Mouse (Mus musculus): ENCODE data around the gene Aox4. TPM values are rescaled to one million over a fixed set of nuclear protein-coding genes. Genes with fewer than 3 reads are reported as not detected.

Aox4 gene
- total RNA-seq (2014; rRNA removed) (not detected in 2 replicates), polyA plus RNA-seq (2012; rRNA removed) (not detected in 2 replicates)

- Histone ChIP-seq H3K27ac (replicated peaks; ENCODE audit: insufficient read depth, low read depth, low read length) (no peak within 1 kb of the TSS), H3K36me3 (ENCODE audit: control insufficient read depth, insufficient read depth, low read length) (no peaks in the 10 kb centered on the region), H3K4me3 (ENCODE audit: insufficient read depth, low read depth, low read length) (no peak within 1 kb of the TSS), H3K9ac (ENCODE audit: low read depth, low read length) (no peak within 1 kb of the TSS), H3K79me2 (ENCODE audit: control insufficient read depth, insufficient read depth, low read length) (no peaks in the 10 kb centered on the region), H3K27me3 (ENCODE audit: control insufficient read depth, insufficient read depth, low read length) (no peaks in the 10 kb centered on the region), H3K4me1 (ENCODE audit: control insufficient read depth, insufficient read depth, low read length) (0 out of 2 replicates have a peak, but pooled peaks cover 2% of the 10 kb centered on the region)
- 83% methylated on average over 17 of the region's 17 CpGs for WGBS
- DNase-seq (ENCODE audit: extremely low read depth, low read depth, low spot score): no peak
- TF ChIP-seq CTCF (IDR thresholded peaks at IDR 0.05; ENCODE audit: low read depth, low read length) (no peak), POLR2A (IDR thresholded peaks at IDR 0.05; ENCODE audit: extremely low read depth, insufficient read depth, low read length) (no peak)
These were observed at the start of gene Aox4 for GRCm38 (mm10) chr1:58210203-58210602. TSS of gene Aox4 (plus strand) at chr1:58210397.

- Histone ChIP-seq H3K4me3 (ENCODE audit: insufficient read depth, low read depth, low read length) (no peak overlapping the region), H3K9ac (ENCODE audit: low read depth, low read length) (no peak overlapping the region), H3K27ac (replicated peaks; ENCODE audit: insufficient read depth, low read depth, low read length) (no peak overlapping the region), H3K79me2 (ENCODE audit: control insufficient read depth, insufficient read depth, low read length) (no peaks in the 10 kb centered on the region), H3K4me1 (ENCODE audit: control insufficient read depth, insufficient read depth, low read length) (no peaks in the 10 kb centered on the region), H3K27me3 (ENCODE audit: control insufficient read depth, insufficient read depth, low read length) (no peaks in the 10 kb centered on the region), H3K36me3 (ENCODE audit: control insufficient read depth, insufficient read depth, low read length) (peaks cover 78% of the 10 kb centered on the region)
- no peak for DNase-seq (ENCODE audit: extremely low read depth, low read depth, low spot score)
- TF ChIP-seq CTCF (IDR thresholded peaks at IDR 0.05; ENCODE audit: low read depth, low read length) (no peak), POLR2A (IDR thresholded peaks at IDR 0.05; ENCODE audit: extremely low read depth, insufficient read depth, low read length) (no peak)
- WGBS: 81% methylated on average over 6 of the region's 6 CpGs
These were observed 40.3 kb upstream of the Aox4 start for GRCm38 (mm10) chr1:58169893-58170292.

- no peak overlapping the region for H3K4me3 ChIP-seq (ENCODE audit: insufficient read depth, low read depth, low read length)
- no peak overlapping the region for H3K9ac ChIP-seq (ENCODE audit: low read depth, low read length)
- peaks cover 74% of the 10 kb centered on the region for H3K36me3 ChIP-seq (ENCODE audit: control insufficient read depth, insufficient read depth, low read length)
- no peaks in the 10 kb centered on the region for H3K4me1 ChIP-seq (ENCODE audit: control insufficient read depth, insufficient read depth, low read length)
- 78% methylated on average over 5 of the region's 5 CpGs for WGBS
- no peaks in the 10 kb centered on the region for H3K79me2 ChIP-seq (ENCODE audit: control insufficient read depth, insufficient read depth, low read length)
- DNase-seq (ENCODE audit: extremely low read depth, low read depth, low spot score): no peak
- no peak overlapping the region for H3K27ac ChIP-seq (replicated peaks; ENCODE audit: insufficient read depth, low read depth, low read length)
- TF ChIP-seq CTCF (IDR thresholded peaks at IDR 0.05; ENCODE audit: low read depth, low read length) (no peak), POLR2A (IDR thresholded peaks at IDR 0.05; ENCODE audit: extremely low read depth, insufficient read depth, low read length) (no peak)
- no peaks in the 10 kb centered on the region for H3K27me3 ChIP-seq (ENCODE audit: control insufficient read depth, insufficient read depth, low read length)
These were observed 21.6 kb upstream of the Aox4 start for GRCm38 (mm10) chr1:58188514-58189175.

- H3K79me2 ChIP-seq (ENCODE audit: control insufficient read depth, insufficient read depth, low read length): no peaks in the 10 kb centered on the region
- TF ChIP-seq CTCF (IDR thresholded peaks at IDR 0.05; ENCODE audit: low read depth, low read length): no peak
- no peak for TF ChIP-seq POLR2A (IDR thresholded peaks at IDR 0.05; ENCODE audit: extremely low read depth, insufficient read depth, low read length)
- H3K27me3 ChIP-seq (ENCODE audit: control insufficient read depth, insufficient read depth, low read length): no peaks in the 10 kb centered on the region
- 89% methylated on average over 12 of the region's 12 CpGs for WGBS
- H3K9ac ChIP-seq (ENCODE audit: low read depth, low read length): no peak overlapping the region
- no peak for DNase-seq (ENCODE audit: extremely low read depth, low read depth, low spot score)
- H3K36me3 ChIP-seq (ENCODE audit: control insufficient read depth, insufficient read depth, low read length): peaks cover 82% of the 10 kb centered on the region
- H3K4me3 ChIP-seq (ENCODE audit: insufficient read depth, low read depth, low read length): no peak overlapping the region
- no peak overlapping the region for H3K27ac ChIP-seq (replicated peaks; ENCODE audit: insufficient read depth, low read depth, low read length)
- no peaks in the 10 kb centered on the region for H3K4me1 ChIP-seq (ENCODE audit: control insufficient read depth, insufficient read depth, low read length)
These were observed 15.9 kb upstream of the Aox4 start for GRCm38 (mm10) chr1:58194317-58194716.

DNA sequence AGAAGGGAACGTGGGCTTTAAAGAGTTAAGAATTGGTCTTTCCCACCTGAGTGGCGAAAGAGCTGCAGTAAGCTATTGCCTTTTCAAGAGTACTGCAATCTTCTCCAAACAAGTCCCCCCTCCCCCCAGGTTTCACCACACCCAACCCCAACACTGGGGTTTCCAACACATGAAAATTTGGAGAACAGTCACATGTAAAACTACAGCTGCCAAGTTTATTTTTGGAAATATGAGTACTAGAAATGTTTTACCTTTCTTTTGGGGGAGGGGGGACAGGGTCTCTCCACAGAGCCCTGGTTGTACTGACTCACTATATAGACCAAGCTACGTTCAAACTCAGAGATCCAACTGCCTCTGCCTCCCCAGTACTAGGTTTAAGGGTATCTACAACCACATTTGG, 15.2 kb upstream of the Aox4 start:
- DNase-seq (ENCODE audit: extremely low read depth, low read depth, low spot score): no peak
- Histone ChIP-seq H3K79me2 (ENCODE audit: control insufficient read depth, insufficient read depth, low read length) (no peaks in the 10 kb centered on the region), H3K9ac (ENCODE audit: low read depth, low read length) (no peak overlapping the region), H3K27me3 (ENCODE audit: control insufficient read depth, insufficient read depth, low read length) (no peaks in the 10 kb centered on the region), H3K27ac (replicated peaks; ENCODE audit: insufficient read depth, low read depth, low read length) (no peak overlapping the region), H3K4me1 (ENCODE audit: control insufficient read depth, insufficient read depth, low read length) (no peaks in the 10 kb centered on the region), H3K36me3 (ENCODE audit: control insufficient read depth, insufficient read depth, low read length) (peaks cover 84% of the 10 kb centered on the region), H3K4me3 (ENCODE audit: insufficient read depth, low read depth, low read length) (no peak overlapping the region)
- TF ChIP-seq CTCF (IDR thresholded peaks at IDR 0.05; ENCODE audit: low read depth, low read length): no peak
- TF ChIP-seq POLR2A (IDR thresholded peaks at IDR 0.05; ENCODE audit: extremely low read depth, insufficient read depth, low read length): no peak
- WGBS: 73% methylated on average over 3 of the region's 3 CpGs

DNA sequence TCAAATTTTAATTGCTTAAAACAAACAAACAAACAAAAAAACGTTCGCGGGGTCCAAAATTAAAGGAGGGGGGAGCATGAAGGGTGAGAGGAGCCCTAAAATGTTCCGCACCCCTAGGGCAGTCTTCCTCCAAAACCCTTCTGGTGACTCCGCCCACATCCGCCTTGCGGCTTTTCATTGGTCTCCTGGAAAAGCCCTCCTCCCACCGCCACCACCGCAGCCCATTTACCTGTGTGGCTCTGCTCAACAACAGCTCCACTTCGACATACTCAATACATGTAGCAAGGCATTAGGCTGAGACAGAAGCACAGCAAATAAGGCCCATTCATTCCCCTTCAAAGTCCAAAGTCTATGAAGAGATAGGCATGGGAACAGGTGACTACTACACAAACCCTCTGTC, 14.7 kb upstream of the Aox4 start:
- Histone ChIP-seq H3K27ac (replicated peaks; ENCODE audit: insufficient read depth, low read depth, low read length) (no peak overlapping the region), H3K36me3 (ENCODE audit: control insufficient read depth, insufficient read depth, low read length) (peaks cover 84% of the 10 kb centered on the region)
- 51% methylated on average over 10 of the region's 10 CpGs for WGBS

More for the DNA sequence above, 14.7 kb upstream of the Aox4 start:
- Histone ChIP-seq H3K9ac (ENCODE audit: low read depth, low read length) (no peak overlapping the region), H3K27me3 (ENCODE audit: control insufficient read depth, insufficient read depth, low read length) (no peaks in the 10 kb centered on the region), H3K4me3 (ENCODE audit: insufficient read depth, low read depth, low read length) (no peak overlapping the region), H3K79me2 (ENCODE audit: control insufficient read depth, insufficient read depth, low read length) (no peaks in the 10 kb centered on the region), H3K4me1 (ENCODE audit: control insufficient read depth, insufficient read depth, low read length) (no peaks in the 10 kb centered on the region)
- no peak for DNase-seq (ENCODE audit: extremely low read depth, low read depth, low spot score)
- TF ChIP-seq CTCF (IDR thresholded peaks at IDR 0.05; ENCODE audit: low read depth, low read length): no peak
- no peak for TF ChIP-seq POLR2A (IDR thresholded peaks at IDR 0.05; ENCODE audit: extremely low read depth, insufficient read depth, low read length)

Measured in liver, adult 2 months (tissue).